Mouse (Mus musculus): ENCODE measurements at regions not wholly inside any gene's neighbourhood (a gene's known extent, or its start where the extent isn't known, plus 50 kb on each side); places are given as distances from the start of the nearest gene placed in this dataset.
"Not testable (repeated sequence)": the region's sequence is repeated elsewhere in the genome, so short reads cannot be mapped to it uniquely, and the experiment has no call there.

GRCm38 (mm10) chr11:56505068-56505467 lies 464.3 kb upstream of the Nmur2 start:
- DNase-seq (ENCODE audit: low spot score), result no peak

- no peak for DNase-seq (ENCODE audit: low spot score)
These were observed 474.1 kb upstream of the Nmur2 start for GRCm38 (mm10) chr11:56514941-56515340.

GRCm38 (mm10) chr11:56518486-56518885 lies 477.7 kb upstream of the Nmur2 start:
- no peak for DNase-seq (ENCODE audit: low spot score)

GRCm38 (mm10) chr11:56550736-56551135 lies 460.5 kb upstream of the Gria1 start:
- DNase-seq (ENCODE audit: low spot score), result no peak

- no peak for DNase-seq (ENCODE audit: low spot score)
These were observed 454.9 kb upstream of the Gria1 start for GRCm38 (mm10) chr11:56556332-56556731.

- DNase-seq (ENCODE audit: low spot score), result peak; percentile 22
These were observed 431.2 kb upstream of the Gria1 start for GRCm38 (mm10) chr11:56580028-56580427.

- no peak for DNase-seq (ENCODE audit: low spot score)
These were observed 428.1 kb upstream of the Gria1 start for GRCm38 (mm10) chr11:56583054-56583453.

- DNase-seq (ENCODE audit: low spot score), result not testable (repeated sequence)
These were observed 417.8 kb upstream of the Gria1 start for GRCm38 (mm10) chr11:56593435-56593834.

GRCm38 (mm10) chr11:56603742-56604141 lies 407.4 kb upstream of the Gria1 start:
- no peak for DNase-seq (ENCODE audit: low spot score)

GRCm38 (mm10) chr11:56627659-56628058 lies 383.5 kb upstream of the Gria1 start:
- DNase-seq (ENCODE audit: low spot score), result peak; percentile 26

GRCm38 (mm10) chr11:56633445-56633844 lies 377.7 kb upstream of the Gria1 start:
- DNase-seq (ENCODE audit: low spot score), result no peak

GRCm38 (mm10) chr11:56636606-56637226 lies 374.5 kb upstream of the Gria1 start:
- DNase-seq (ENCODE audit: low spot score), result no peak

- DNase-seq (ENCODE audit: low spot score), result no peak
These were observed 369.5 kb upstream of the Gria1 start for GRCm38 (mm10) chr11:56641716-56642115.
